Mouse (Mus musculus): ENCODE results near the gene Plcxd2. TPM values are rescaled to one million over a fixed set of nuclear protein-coding genes. Genes with fewer than 3 reads are reported as not detected.

Plcxd2 gene
- polyA plus RNA-seq, 1 experiment: 0.64 TPM

GRCm38 (mm10) chr16:46020396-46020795 lies 10.4 kb upstream of the Plcxd2 start:
- Histone ChIP-seq H3K27ac (ENCODE audit: control insufficient read depth, insufficient read depth, low read depth, low read length) (no peak overlapping the region), H3K4me1 (ENCODE audit: control insufficient read depth, insufficient read depth, low read length) (no peaks in the 10 kb centered on the region), H3K4me3 (ENCODE audit: control insufficient read depth, low read depth, low read length) (no peak overlapping the region), H3K27me3 (ENCODE audit: control insufficient read depth, insufficient read depth, low read length) (no peaks in the 10 kb centered on the region), H3K36me3 (ENCODE audit: control insufficient read depth, insufficient read depth, low read length) (no peaks in the 10 kb centered on the region)
- TF ChIP-seq CTCF (IDR thresholded peaks at IDR 0.05; ENCODE audit: control insufficient read depth, insufficient read depth, insufficient replicate concordance, low read depth, low read length): no peak
- TF ChIP-seq POLR2A (IDR thresholded peaks at IDR 0.05; ENCODE audit: control insufficient read depth, low read depth, low read length): no peak

- Histone ChIP-seq H3K4me1 (ENCODE audit: control insufficient read depth, insufficient read depth, low read length) (no peaks in the 10 kb centered on the region), H3K36me3 (ENCODE audit: control insufficient read depth, insufficient read depth, low read length) (no peaks in the 10 kb centered on the region), H3K27ac (ENCODE audit: control insufficient read depth, insufficient read depth, low read depth, low read length) (no peak overlapping the region), H3K27me3 (ENCODE audit: control insufficient read depth, insufficient read depth, low read length) (no peaks in the 10 kb centered on the region), H3K4me3 (ENCODE audit: control insufficient read depth, low read depth, low read length) (no peak overlapping the region)
- TF ChIP-seq CTCF (IDR thresholded peaks at IDR 0.05; ENCODE audit: control insufficient read depth, insufficient read depth, insufficient replicate concordance, low read depth, low read length) (no peak), POLR2A (IDR thresholded peaks at IDR 0.05; ENCODE audit: control insufficient read depth, low read depth, low read length) (no peak)
Measured at GRCm38 (mm10) chr16:46019799-46020198, 9.8 kb upstream of the Plcxd2 start.

GRCm38 (mm10) chr16:46019359-46019758 lies 9.3 kb upstream of the Plcxd2 start:
- Histone ChIP-seq H3K4me3 (ENCODE audit: control insufficient read depth, low read depth, low read length) (no peak overlapping the region), H3K27me3 (ENCODE audit: control insufficient read depth, insufficient read depth, low read length) (no peaks in the 10 kb centered on the region), H3K36me3 (ENCODE audit: control insufficient read depth, insufficient read depth, low read length) (no peaks in the 10 kb centered on the region), H3K27ac (ENCODE audit: control insufficient read depth, insufficient read depth, low read depth, low read length) (no peak overlapping the region), H3K4me1 (ENCODE audit: control insufficient read depth, insufficient read depth, low read length) (no peaks in the 10 kb centered on the region)
- TF ChIP-seq POLR2A (IDR thresholded peaks at IDR 0.05; ENCODE audit: control insufficient read depth, low read depth, low read length) (no peak), CTCF (IDR thresholded peaks at IDR 0.05; ENCODE audit: control insufficient read depth, insufficient read depth, insufficient replicate concordance, low read depth, low read length) (no peak)

- peaks cover 5% of the 10 kb centered on the region; the same call in 1 of the 2 replicates for H3K4me1 ChIP-seq (ENCODE audit: control insufficient read depth, insufficient read depth, low read length)
- no peak overlapping the region for H3K27ac ChIP-seq (ENCODE audit: control insufficient read depth, insufficient read depth, low read depth, low read length)
- no peak overlapping the region for H3K4me3 ChIP-seq (ENCODE audit: control insufficient read depth, low read depth, low read length)
- H3K27me3 ChIP-seq (ENCODE audit: control insufficient read depth, insufficient read depth, low read length): no peaks in the 10 kb centered on the region
- no peaks in the 10 kb centered on the region for H3K36me3 ChIP-seq (ENCODE audit: control insufficient read depth, insufficient read depth, low read length)
- TF ChIP-seq CTCF (IDR thresholded peaks at IDR 0.05; ENCODE audit: control insufficient read depth, insufficient read depth, insufficient replicate concordance, low read depth, low read length): no peak
- TF ChIP-seq POLR2A (IDR thresholded peaks at IDR 0.05; ENCODE audit: control insufficient read depth, low read depth, low read length): no peak
Measured at GRCm38 (mm10) chr16:46011696-46012095, 1.7 kb upstream of the Plcxd2 start.

GRCm38 (mm10) chr16:46010906-46011220 lies 845 bp upstream of the Plcxd2 start:
- no peak for TF ChIP-seq POLR2A (IDR thresholded peaks at IDR 0.05; ENCODE audit: control insufficient read depth, low read depth, low read length)
- no peak for TF ChIP-seq CTCF (IDR thresholded peaks at IDR 0.05; ENCODE audit: control insufficient read depth, insufficient read depth, insufficient replicate concordance, low read depth, low read length)
- Histone ChIP-seq H3K4me3 (ENCODE audit: control insufficient read depth, low read depth, low read length) (peak overlapping the region; percentile 82), H3K27ac (ENCODE audit: control insufficient read depth, insufficient read depth, low read depth, low read length) (peak overlapping the region; percentile 68), H3K27me3 (ENCODE audit: control insufficient read depth, insufficient read depth, low read length) (no peaks in the 10 kb centered on the region), H3K36me3 (ENCODE audit: control insufficient read depth, insufficient read depth, low read length) (no peaks in the 10 kb centered on the region), H3K4me1 (ENCODE audit: control insufficient read depth, insufficient read depth, low read length) (peaks cover 5% of the 10 kb centered on the region; the same call in 1 of the 2 replicates)

GRCm38 (mm10) chr16:46009717-46010116 lies 301 bp downstream of the Plcxd2 start:
- Histone ChIP-seq H3K27me3 (ENCODE audit: control insufficient read depth, insufficient read depth, low read length) (no peaks in the 10 kb centered on the region), H3K4me3 (ENCODE audit: control insufficient read depth, low read depth, low read length) (peak overlapping the region; percentile 82), H3K4me1 (ENCODE audit: control insufficient read depth, insufficient read depth, low read length) (peaks cover 5% of the 10 kb centered on the region; the same call in 1 of the 2 replicates), H3K36me3 (ENCODE audit: control insufficient read depth, insufficient read depth, low read length) (no peaks in the 10 kb centered on the region), H3K27ac (ENCODE audit: control insufficient read depth, insufficient read depth, low read depth, low read length) (no peak overlapping the region)
- TF ChIP-seq CTCF (IDR thresholded peaks at IDR 0.05; ENCODE audit: control insufficient read depth, insufficient read depth, insufficient replicate concordance, low read depth, low read length) (no peak), POLR2A (IDR thresholded peaks at IDR 0.05; ENCODE audit: control insufficient read depth, low read depth, low read length) (no peak)

- Histone ChIP-seq H3K4me1 (ENCODE audit: control insufficient read depth, insufficient read depth, low read length) (peaks cover 5% of the 10 kb centered on the region; the same call in 1 of the 2 replicates), H3K36me3 (ENCODE audit: control insufficient read depth, insufficient read depth, low read length) (no peaks in the 10 kb centered on the region), H3K27me3 (ENCODE audit: control insufficient read depth, insufficient read depth, low read length) (no peaks in the 10 kb centered on the region), H3K27ac (ENCODE audit: control insufficient read depth, insufficient read depth, low read depth, low read length) (no peak overlapping the region), H3K4me3 (ENCODE audit: control insufficient read depth, low read depth, low read length) (no peak overlapping the region)
- TF ChIP-seq POLR2A (IDR thresholded peaks at IDR 0.05; ENCODE audit: control insufficient read depth, low read depth, low read length): no peak
- no peak for TF ChIP-seq CTCF (IDR thresholded peaks at IDR 0.05; ENCODE audit: control insufficient read depth, insufficient read depth, insufficient replicate concordance, low read depth, low read length)
Measured at GRCm38 (mm10) chr16:46008766-46009165, 1.3 kb downstream of the Plcxd2 start.

Measured in testis, adult 2 months (tissue).